Mouse (Mus musculus) heart, embryonic 14.5 days (tissue): ENCODE measurements around the gene Tmem88b. TPM values are rescaled to one million over a fixed set of nuclear protein-coding genes. Genes with fewer than 3 reads are reported as not detected.
A peak's percentile ranks its signal among the peaks of the same experiment; 100 is the strongest.

Experiments used
- ATAC-seq: fragments of 200-750 bp; cut with Nextera tagmentation; 2 replicates; pipeline ENCODE4 v1.8.0; 2017; ENCODE audit warnings: low read depth, moderate TSS enrichment; ENCODE audit not compliant: insufficient number of reproducible peaks, insufficient read depth, low FRiP score
- H3K27ac ChIP-seq, 2 experiments: fragments of 200-500 bp in 1 of 2; fragments of 300-500 bp in 1 of 2; sonication (generic) in 1 of 2; replicated peaks in 1 of 2; 2 replicates each; pipeline ENCODE4 v1.5.1; 2012 to 2014; ENCODE audit warnings: low read depth in 2 of 2, low read length in 2 of 2, control low read depth in 1 of 2, mild to moderate bottlenecking in 1 of 2, mixed read lengths in 1 of 2; ENCODE audit not compliant: control insufficient read depth in 1 of 2, insufficient read depth in 1 of 2
- H3K27me3 ChIP-seq: fragments of 300-500 bp; sonication (generic); 2 replicates; pipeline ENCODE4 v1.6.1; 2014; ENCODE audit warnings: mild to moderate bottlenecking, low read length, control low read depth; ENCODE audit not compliant: control insufficient read depth, insufficient read depth
- H3K36me3 ChIP-seq: fragments of 300-500 bp; sonication (generic); 2 replicates; pipeline ENCODE4 v1.6.1; 2014; ENCODE audit warnings: mild to moderate bottlenecking, control low read depth, low read length, mixed read lengths; ENCODE audit not compliant: control insufficient read depth, insufficient read depth
- H3K4me1 ChIP-seq, 2 experiments: fragments of 200-500 bp in 1 of 2; fragments of 300-500 bp in 1 of 2; sonication (generic) in 1 of 2; 2 replicates each; pipeline ENCODE4 v1.6.1; 2012 to 2014; ENCODE audit warnings: low read length in 2 of 2, control low read depth in 1 of 2, mixed read lengths in 1 of 2; ENCODE audit not compliant: control insufficient read depth in 2 of 2, insufficient read depth in 2 of 2
- H3K4me2 ChIP-seq: fragments of 300-500 bp; sonication (generic); 2 replicates; pipeline ENCODE4 v1.6.1; 2014; ENCODE audit warnings: mild to moderate bottlenecking, low read length
- H3K4me3 ChIP-seq, 2 experiments: fragments of 200-500 bp in 1 of 2; fragments of 300-500 bp in 1 of 2; sonication (generic) in 1 of 2; 2 replicates each; pipeline ENCODE4 v1.5.1; 2012 to 2014; ENCODE audit warnings: low read length in 2 of 2, mild to moderate bottlenecking in 2 of 2, control low read depth in 1 of 2, low read depth in 1 of 2, moderate library complexity in 1 of 2; ENCODE audit not compliant: control insufficient read depth in 1 of 2, insufficient read depth in 1 of 2
- H3K9ac ChIP-seq: fragments of 300-500 bp; sonication (generic); 2 replicates; pipeline ENCODE4 v1.6.1; 2014; ENCODE audit warnings: mild to moderate bottlenecking, low read length
- H3K9me3 ChIP-seq: fragments of 300-500 bp; sonication (generic); 2 replicates; pipeline ENCODE4 v1.6.1; 2016; ENCODE audit warnings: low read length, control low read depth; ENCODE audit not compliant: control insufficient read depth
- WGBS: fragments of 180-500 bp; shearing (Covaris S2); extraction: QIAGEN DNeasy Blood & Tissue Kit; methylation state at CpG from one replicate; pipeline ENCODE4 v1.1.7; 2014; 5-methylcytosine and 5-hydroxymethylcytosine counted together
- polyA plus RNA-seq: library from polyadenylated mRNA; unstranded; fragments of >200 nt; fragmentation: Nextera tagmentation; extraction: Ambion mirVana; gene quantifications from 2 replicates; pipeline ENCODE4 v1.2.1, GENCODE M21; 2014

Gene Tmem88b
- polyA plus RNA-seq, 1 experiment from 2014 or later: 2.5 TPM

DNA sequence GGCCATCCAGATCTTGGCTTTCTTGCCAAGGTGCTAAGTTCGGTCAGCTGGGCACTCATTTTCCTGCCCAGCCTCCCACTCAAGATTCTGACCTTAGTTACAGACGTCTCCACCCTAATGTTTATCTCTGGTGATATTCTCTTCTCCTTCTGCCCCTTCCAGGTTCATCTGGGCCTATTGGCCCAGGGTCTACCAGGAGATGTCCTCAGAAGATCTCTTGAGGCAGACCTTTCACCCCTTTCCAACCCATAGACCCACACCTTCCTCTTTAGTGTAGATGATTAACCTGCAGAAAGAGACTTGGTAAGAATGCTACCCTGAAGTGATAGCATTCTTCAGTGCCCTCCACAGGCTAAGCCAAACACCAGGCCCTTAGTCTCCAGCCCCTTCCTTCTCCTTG, 14.0 kb downstream of the Tmem88b start:
- ATAC-seq: no peak
- Histone ChIP-seq H3K9ac (no peak overlapping the region), H3K4me1 (peaks cover 21 to 31% of the 10 kb centered on the region in 2 experiments), H3K36me3 (no peaks in the 10 kb centered on the region), H3K4me3 (no peak overlapping the region), H3K9me3 (no peaks in the 10 kb centered on the region), H3K27me3 (peaks cover 35% of the 10 kb centered on the region), H3K27ac (no peak overlapping the region), H3K4me2 (no peak overlapping the region)
- WGBS: 77% methylated on average over 2 of the region's 2 CpGs

DNA sequence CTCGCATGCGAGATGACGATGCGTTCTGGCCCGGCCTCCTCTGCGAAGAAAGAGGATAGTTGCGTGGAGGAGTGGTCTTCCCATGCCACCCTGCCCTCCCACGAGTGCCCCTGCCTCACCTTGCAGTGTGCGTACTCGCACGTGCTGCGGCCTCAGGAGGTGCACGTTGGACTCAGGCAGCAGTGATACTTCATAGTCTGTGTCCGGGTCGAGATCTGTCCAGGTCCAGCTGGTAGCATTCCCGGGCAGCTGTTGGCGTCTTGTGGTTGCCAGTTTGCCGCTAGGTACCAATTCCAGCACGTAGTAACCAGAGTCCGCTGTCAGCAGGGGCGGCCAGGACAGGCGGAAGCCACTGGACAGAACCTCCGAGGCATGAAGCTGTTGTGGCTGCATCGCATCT, 15.0 kb downstream of the Tmem88b start:
- peak overlapping the region; percentile 88 for H3K9ac ChIP-seq
- H3K9me3 ChIP-seq: no peaks in the 10 kb centered on the region
- H3K4me1 ChIP-seq: peaks cover 14 to 24% of the 10 kb centered on the region in 2 experiments
- ATAC-seq: no peak
- peak overlapping the region; percentile 63 for H3K4me3 ChIP-seq
- H3K27ac ChIP-seq: no peak overlapping the region
- no peaks in the 10 kb centered on the region for H3K36me3 ChIP-seq
- peaks cover 35% of the 10 kb centered on the region for H3K27me3 ChIP-seq
- H3K4me2 ChIP-seq: peak overlapping the region; percentile 90
- WGBS: 46% methylated on average over 24 of the region's 24 CpGs

DNA sequence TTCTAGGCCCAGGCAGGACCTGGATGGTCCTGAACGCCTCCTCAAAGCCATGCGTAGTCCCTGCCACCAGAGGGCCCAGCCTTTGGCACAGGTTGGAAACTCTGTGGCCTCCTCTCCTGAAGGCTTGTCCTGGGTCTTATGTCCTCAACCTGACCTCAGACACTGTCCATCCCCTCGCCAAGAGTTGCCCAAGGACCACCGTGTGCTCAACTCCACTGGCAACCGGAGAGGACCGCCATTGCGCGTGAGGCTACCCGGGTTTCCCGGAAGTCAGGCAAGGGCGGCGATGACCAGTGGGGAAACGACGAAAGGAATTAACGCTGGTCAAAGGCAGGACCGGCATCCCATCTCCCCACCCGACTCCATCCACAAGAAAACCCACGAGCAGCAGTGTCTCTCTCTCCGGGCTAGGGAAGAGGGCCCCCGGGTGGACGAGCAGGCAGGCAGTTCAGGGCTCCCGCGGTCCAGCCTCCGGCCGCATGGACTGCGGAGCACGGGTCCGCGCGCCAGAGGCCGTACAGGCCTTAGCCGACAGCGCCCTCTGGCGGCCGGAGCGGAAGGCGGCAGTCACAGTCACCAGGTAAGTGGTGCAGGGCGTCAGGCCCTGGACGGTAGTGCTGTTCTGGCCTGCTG, 15.7 kb downstream of the Tmem88b start:
- peaks cover 8 to 17% of the 10 kb centered on the region in 2 experiments; a peak in 3 of 4 replicates for H3K4me1 ChIP-seq
- H3K9me3 ChIP-seq: no peaks in the 10 kb centered on the region
- H3K4me2 ChIP-seq: peak overlapping the region; percentile 90
- H3K4me3 ChIP-seq: peak overlapping the region; percentile 63
- peak overlapping the region; percentile 88 for H3K9ac ChIP-seq
- WGBS: under 1% methylated on average over 39 of the region's 39 CpGs
- peaks cover 35% of the 10 kb centered on the region for H3K27me3 ChIP-seq
- peak; percentile 87 for ATAC-seq
- peak overlapping the region; percentile 20 to 75 for H3K27ac ChIP-seq
- H3K36me3 ChIP-seq: no peaks in the 10 kb centered on the region

DNA sequence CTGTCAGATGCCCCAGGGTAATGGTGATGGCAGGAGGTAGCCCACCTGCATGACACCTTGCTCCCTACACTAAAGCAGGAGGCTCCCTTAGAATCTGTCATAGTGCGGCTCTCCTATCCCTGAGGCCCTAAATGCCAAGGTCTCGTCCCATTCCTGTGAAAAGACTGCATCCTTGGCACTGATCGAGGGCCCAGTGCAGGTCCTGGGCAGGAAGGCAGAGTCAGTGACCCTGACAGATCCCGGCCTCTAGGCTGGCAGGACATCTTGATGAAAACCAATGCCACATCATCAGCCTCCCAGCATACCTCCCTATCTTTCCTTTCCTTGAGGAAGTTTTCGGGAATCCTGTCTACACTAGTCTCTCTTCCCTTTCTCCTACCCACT, 16.2 kb downstream of the Tmem88b start:
- H3K27me3 ChIP-seq: peaks cover 35% of the 10 kb centered on the region
- H3K36me3 ChIP-seq: no peaks in the 10 kb centered on the region
- no peak for ATAC-seq
- peaks cover 4 to 12% of the 10 kb centered on the region in 2 experiments; a peak in 3 of 4 replicates for H3K4me1 ChIP-seq
- H3K4me2 ChIP-seq: peak overlapping the region; percentile 90
- no peaks in the 10 kb centered on the region for H3K9me3 ChIP-seq
- H3K9ac ChIP-seq: peak overlapping the region; percentile 88
- 63% methylated on average over 5 of the region's 5 CpGs for WGBS
- peak overlapping the region in 1 of 2 experiments; percentile 63; a peak in 2 of 4 replicates for H3K4me3 ChIP-seq
- no peak overlapping the region; a peak in 1 of 4 replicates for H3K27ac ChIP-seq

DNA sequence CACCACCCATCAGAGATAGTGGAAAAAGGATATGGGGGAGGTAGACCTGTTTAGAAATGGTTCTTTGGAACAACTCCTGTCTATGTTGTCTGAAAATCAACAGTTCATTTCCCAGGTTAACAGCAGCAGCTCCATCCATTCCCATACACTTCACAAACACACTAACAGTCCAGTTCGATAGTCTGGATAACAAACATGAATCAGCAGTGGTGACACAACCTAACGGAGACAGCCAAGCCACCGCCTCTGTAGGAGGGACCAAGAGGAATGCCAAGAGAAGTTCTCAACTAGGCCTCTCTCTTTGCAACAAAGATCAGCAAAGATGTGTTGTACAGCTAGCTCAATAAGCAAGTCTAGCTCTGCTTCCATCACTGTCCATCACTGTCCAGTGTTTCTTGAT, 23.3 kb downstream of the Tmem88b start:
- H3K27me3 ChIP-seq: no peaks in the 10 kb centered on the region
- ATAC-seq: no peak
- H3K4me1 ChIP-seq: peaks cover 7 to 29% of the 10 kb centered on the region in 2 experiments
- H3K9ac ChIP-seq: no peak overlapping the region
- no peak overlapping the region for H3K4me3 ChIP-seq
- 0 out of 2 replicates have a peak overlapping the region, but pooled peaks have one; percentile 97 for H3K4me2 ChIP-seq
- WGBS: 78% methylated on average over 3 of the region's 3 CpGs
- H3K36me3 ChIP-seq: peaks cover 8% of the 10 kb centered on the region; the same call in 1 of the 2 replicates
- H3K9me3 ChIP-seq: no peaks in the 10 kb centered on the region
- no peak overlapping the region for H3K27ac ChIP-seq

DNA sequence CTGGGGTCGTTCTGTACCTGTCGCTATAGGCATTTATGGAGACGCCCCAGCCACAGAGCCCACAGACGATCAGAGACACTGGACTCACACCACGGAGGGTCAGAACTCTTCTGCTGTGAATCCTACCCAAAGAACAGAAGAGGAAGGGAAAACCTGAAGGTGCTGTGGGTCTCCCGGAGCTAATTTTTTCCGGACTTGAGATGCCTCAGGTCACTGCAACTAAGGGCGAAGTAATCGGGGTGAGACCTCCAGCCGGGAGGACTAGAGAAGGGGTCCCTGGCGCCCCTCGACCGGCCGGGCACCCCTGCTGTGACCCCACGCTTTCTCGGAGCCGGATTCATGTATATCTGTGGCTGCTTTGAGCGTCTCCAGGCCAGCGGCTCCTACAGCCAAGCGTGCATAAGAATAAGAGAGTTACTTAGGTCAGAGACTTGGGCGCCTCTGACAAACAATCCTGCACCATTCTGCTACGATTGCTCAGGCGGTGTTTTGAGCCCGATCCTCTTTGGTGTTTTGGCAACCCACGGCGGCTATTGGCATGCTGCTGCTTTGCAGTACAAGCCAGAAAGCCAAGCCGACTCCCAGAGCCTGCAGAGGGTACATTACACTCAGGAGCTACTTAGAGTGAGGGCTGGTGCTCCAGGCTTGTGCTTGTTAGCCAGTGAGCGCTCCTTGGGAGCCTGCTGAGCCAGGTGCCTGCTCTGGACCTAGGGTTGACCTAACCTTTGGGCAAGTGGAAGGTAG, 24.1 kb downstream of the Tmem88b start:
- no peak for ATAC-seq
- peak overlapping the region; percentile 83 for H3K9ac ChIP-seq
- peak overlapping the region; percentile 97 for H3K4me2 ChIP-seq
- 3% methylated on average over 28 of the region's 28 CpGs for WGBS
- no peaks in the 10 kb centered on the region for H3K9me3 ChIP-seq
- peak overlapping the region; percentile 63 to 85 for H3K4me3 ChIP-seq
- H3K27me3 ChIP-seq: no peaks in the 10 kb centered on the region
- peak overlapping the region in 1 of 2 experiments; percentile 48; a peak in 2 of 4 replicates for H3K27ac ChIP-seq
- peaks cover 12 to 35% of the 10 kb centered on the region in 2 experiments for H3K4me1 ChIP-seq
- peaks cover 16% of the 10 kb centered on the region for H3K36me3 ChIP-seq

DNA sequence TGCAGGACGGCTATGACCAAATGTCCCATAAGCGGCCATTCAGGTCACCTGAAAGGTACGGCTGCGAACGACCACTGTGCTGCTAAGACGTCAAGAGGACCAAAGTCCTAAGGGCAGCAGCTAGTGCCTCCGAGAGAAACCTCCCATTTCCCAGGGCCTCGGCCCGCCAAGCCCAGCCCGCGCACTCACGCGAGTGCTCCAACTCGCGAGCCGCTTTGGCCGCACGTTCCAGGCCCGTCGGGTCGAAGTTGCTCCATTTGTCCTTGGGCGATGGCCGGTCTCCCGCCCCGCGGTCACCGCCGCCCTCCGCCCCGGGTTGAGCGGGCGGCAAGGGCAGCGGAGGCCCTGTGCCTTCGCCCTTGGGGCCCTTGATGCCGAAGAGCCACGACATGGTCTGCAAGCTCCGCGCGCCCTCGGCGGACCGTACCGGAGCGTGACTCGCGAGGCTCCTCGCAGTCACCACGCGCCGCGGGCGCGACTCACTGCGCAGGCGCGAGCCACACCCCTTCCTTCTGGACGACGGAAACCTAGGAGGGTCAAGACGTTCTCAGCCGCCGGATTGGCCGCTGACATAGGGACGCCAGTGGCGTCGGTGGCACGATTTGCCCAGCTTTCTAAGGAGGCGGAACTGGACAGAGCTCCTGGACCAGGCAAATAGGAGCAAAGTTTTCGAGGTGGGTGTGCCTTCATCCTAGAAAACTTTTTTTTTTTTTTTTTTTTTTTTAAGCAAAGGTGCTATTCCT, 24.9 kb downstream of the Tmem88b start, which contains the start of gene Atad3a:
Atad3a (minus strand) TSS at position 481 of the 743 bp plus-strand sequence.
- Histone ChIP-seq H3K4me3 (peak within 1 kb of the TSS; percentile 63 to 85), H3K27ac (peak within 1 kb of the TSS; percentile 57 to 87), H3K36me3 (peaks cover 23% of the 10 kb centered on the region), H3K9ac (peak within 1 kb of the TSS; percentile 83), H3K27me3 (no peaks in the 10 kb centered on the region), H3K4me2 (peak within 1 kb of the TSS; percentile 97), H3K4me1 (peaks cover 12 to 35% of the 10 kb centered on the region in 2 experiments), H3K9me3 (no peaks in the 10 kb centered on the region)
- peak; percentile 91 for ATAC-seq
- WGBS: under 1% methylated on average over 68 of the region's 68 CpGs
